Mouse (Mus musculus) liver, postnatal 0 days (tissue): Measurements from ENCODE around the gene Inca1.

Source experiments
- CTCF ChIP-seq: sonication (generic); IDR thresholded peaks from 2 replicates; pipeline ENCODE4 v1.5.1; 2016; ENCODE audit warnings: antibody characterized with exemption, low read depth
- EP300 ChIP-seq: IDR thresholded peaks from 2 replicates; pipeline ENCODE4 v1.6.1; 2016; ENCODE audit warnings: antibody characterized with exemption, low read depth, mild to moderate bottlenecking

- TF ChIP-seq CTCF = no peak
- no peak for TF ChIP-seq EP300
These were observed 21.1 kb upstream of the Inca1 start for GRCm38 (mm10) chr11:70721072-70721471.
